Mouse (Mus musculus) small intestine, adult 2 months (tissue): Measurements from ENCODE around the gene Katna1.

Experiments
- CTCF ChIP-seq: fragments of 200-500 bp; IDR thresholded peaks from 2 replicates; pipeline ENCODE4 v1.5.1; 2012; ENCODE audit warnings: low read depth, mild to moderate bottlenecking, control low read depth, inconsistent platforms, low read length, moderate library complexity, mixed read lengths; ENCODE audit not compliant: insufficient replicate concordance, insufficient read length; ENCODE audit errors: extremely low read depth
- POLR2A ChIP-seq: fragments of 200-500 bp; IDR thresholded peaks from 2 replicates; pipeline ENCODE4 v1.6.1; 2012; ENCODE audit warnings: low read depth, mild to moderate bottlenecking, control low read depth, inconsistent platforms, low read length, moderate library complexity

DNA sequence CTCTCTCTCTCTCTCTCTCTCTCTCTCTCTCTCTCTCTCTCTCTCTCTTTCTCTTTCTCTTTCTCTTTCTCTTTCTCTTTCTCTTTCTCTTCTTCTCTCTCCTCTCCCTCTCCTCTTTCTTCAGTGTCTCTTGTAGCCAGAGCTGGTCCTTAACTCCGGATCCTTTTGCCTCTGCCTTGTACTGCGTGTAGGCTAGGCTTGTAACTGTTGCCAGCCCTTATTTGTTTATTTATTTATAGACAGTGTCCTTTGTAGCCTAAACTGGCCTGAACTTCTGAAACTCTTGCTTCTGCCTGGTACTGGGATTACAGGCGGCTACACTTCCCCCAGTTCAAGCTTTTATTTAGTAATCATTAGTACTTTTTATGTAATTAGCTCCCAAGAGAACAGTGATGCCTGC, 1.2 kb downstream of the Katna1 start:
- TF ChIP-seq CTCF (no peak), POLR2A (no peak)
